Mouse (Mus musculus) limb, embryonic 15.5 days (tissue): Measurements from ENCODE around the gene Tnfrsf25. TPM values are rescaled to one million over a fixed set of nuclear protein-coding genes. Genes with fewer than 3 reads are reported as not detected.

Source experiments
- ATAC-seq: fragments of 200-750 bp; cut with Nextera tagmentation; 2 replicates; pipeline ENCODE4 v1.8.0; 2017; ENCODE audit warnings: low read depth, moderate TSS enrichment; ENCODE audit not compliant: insufficient number of reproducible peaks, low FRiP score, low TSS enrichment
- H3K27ac ChIP-seq: fragments of 300-500 bp; sonication (generic); 2 replicates; pipeline ENCODE4 v1.5.1; 2015; ENCODE audit warnings: moderate library complexity, mild to moderate bottlenecking, inconsistent platforms
- H3K27me3 ChIP-seq: fragments of 300-500 bp; sonication (generic); 2 replicates; pipeline ENCODE4 v1.6.1; 2015; ENCODE audit warnings: inconsistent platforms
- H3K36me3 ChIP-seq: fragments of 300-500 bp; sonication (generic); 2 replicates; pipeline ENCODE4 v1.6.1; 2015; ENCODE audit warnings: inconsistent platforms
- H3K4me1 ChIP-seq: fragments of 300-500 bp; sonication (generic); 2 replicates; pipeline ENCODE4 v1.6.1; 2015; ENCODE audit warnings: inconsistent platforms
- H3K4me2 ChIP-seq: fragments of 300-500 bp; sonication (generic); 2 replicates; pipeline ENCODE4 v1.6.1; 2015; ENCODE audit warnings: mild to moderate bottlenecking, inconsistent platforms
- H3K4me3 ChIP-seq: fragments of 300-500 bp; sonication (generic); 2 replicates; pipeline ENCODE4 v1.5.1; 2015; ENCODE audit warnings: mild to moderate bottlenecking, inconsistent platforms
- H3K9ac ChIP-seq: fragments of 300-500 bp; sonication (generic); 2 replicates; pipeline ENCODE4 v1.6.1; 2015; ENCODE audit warnings: inconsistent platforms
- H3K9me3 ChIP-seq: fragments of 300-500 bp; sonication (generic); 2 replicates; pipeline ENCODE4 v1.6.1; 2016; ENCODE audit warnings: inconsistent platforms
- WGBS: fragments of 180-500 bp; shearing (Covaris S2); methylation state at CpG from one replicate; pipeline ENCODE4 v1.1.7; 2015; 5-methylcytosine and 5-hydroxymethylcytosine counted together
- polyA plus RNA-seq: library from polyadenylated mRNA; unstranded; fragments of >200 nt; fragmentation: Nextera tagmentation; extraction: Ambion mirVana; gene quantifications from 2 replicates; pipeline ENCODE4 v1.2.1, GENCODE M21; 2015

The Tnfrsf25 gene
- polyA plus RNA-seq, 1 experiment from 2014 or later, result 1.2 TPM

GRCm38 (mm10) chr4:152126026-152126920 lies 10.5 kb downstream of the Tnfrsf25 start:
- Histone ChIP-seq H3K9ac (no peak overlapping the region), H3K9me3 (no peaks in the 10 kb centered on the region), H3K36me3 (no peaks in the 10 kb centered on the region), H3K27ac (no peak overlapping the region), H3K4me1 (peaks cover 35% of the 10 kb centered on the region), H3K4me3 (peak overlapping the region; percentile 27), H3K4me2 (peak overlapping the region; percentile 44), H3K27me3 (peaks cover 100% of the 10 kb centered on the region)
- 9% methylated on average over 65 of the region's 65 CpGs for WGBS
- no peak for ATAC-seq

- 84% methylated on average over 11 of the region's 11 CpGs for WGBS
- H3K9me3 ChIP-seq, result no peaks in the 10 kb centered on the region
Measured at GRCm38 (mm10) chr4:152127884-152128283, 12.2 kb downstream of the Tnfrsf25 start.

GRCm38 (mm10) chr4:152128784-152129183 lies 13.1 kb downstream of the Tnfrsf25 start:
- H3K4me1 ChIP-seq, result peaks cover 48% of the 10 kb centered on the region
- whole genome bisulfite sequencing, result 61% methylated on average over 5 of the region's 5 CpGs

More at GRCm38 (mm10) chr4:152127884-152128283, 12.2 kb downstream of the Tnfrsf25 start:
- Histone ChIP-seq H3K4me3 (no peak overlapping the region), H3K36me3 (no peaks in the 10 kb centered on the region), H3K4me1 (peaks cover 48% of the 10 kb centered on the region), H3K9ac (no peak overlapping the region), H3K27ac (no peak overlapping the region), H3K27me3 (peaks cover 100% of the 10 kb centered on the region), H3K4me2 (no peak overlapping the region)
- ATAC-seq, result no peak

GRCm38 (mm10) chr4:152129395-152129930 lies 13.7 kb downstream of the Tnfrsf25 start:
- 32% methylated on average over 13 of the region's 13 CpGs for whole genome bisulfite sequencing
- no peak overlapping the region for H3K4me2 ChIP-seq
- no peaks in the 10 kb centered on the region for H3K9me3 ChIP-seq
- no peaks in the 10 kb centered on the region for H3K36me3 ChIP-seq
- H3K4me1 ChIP-seq, result peaks cover 48% of the 10 kb centered on the region
- H3K27me3 ChIP-seq, result peaks cover 100% of the 10 kb centered on the region
- no peak overlapping the region for H3K4me3 ChIP-seq
- H3K9ac ChIP-seq, result no peak overlapping the region
- no peak for ATAC-seq
- H3K27ac ChIP-seq, result no peak overlapping the region

More at GRCm38 (mm10) chr4:152128784-152129183, 13.1 kb downstream of the Tnfrsf25 start:
- H3K4me3 ChIP-seq, result no peak overlapping the region
- no peaks in the 10 kb centered on the region for H3K9me3 ChIP-seq
- H3K27ac ChIP-seq, result no peak overlapping the region
- no peak overlapping the region for H3K4me2 ChIP-seq
- no peak for ATAC-seq
- peaks cover 100% of the 10 kb centered on the region for H3K27me3 ChIP-seq
- no peak overlapping the region for H3K9ac ChIP-seq
- H3K36me3 ChIP-seq, result no peaks in the 10 kb centered on the region

GRCm38 (mm10) chr4:152130771-152131653 lies 15.3 kb downstream of the Tnfrsf25 start:
- Histone ChIP-seq H3K4me3 (peak overlapping the region; percentile 47), H3K4me1 (peaks cover 32% of the 10 kb centered on the region), H3K9ac (peak overlapping the region; percentile 40; the same call in 1 of the 2 replicates), H3K9me3 (no peaks in the 10 kb centered on the region), H3K27me3 (peaks cover 94% of the 10 kb centered on the region), H3K36me3 (no peaks in the 10 kb centered on the region), H3K27ac (no peak overlapping the region), H3K4me2 (peak overlapping the region; percentile 93)
- peak; percentile 19 for ATAC-seq
- WGBS, result under 1% methylated on average over 72 of the region's 85 CpGs

GRCm38 (mm10) chr4:152131809-152132771 lies 16.4 kb downstream of the Tnfrsf25 start:
- H3K27me3 ChIP-seq, result peaks cover 92% of the 10 kb centered on the region
- peak overlapping the region; percentile 93 for H3K4me2 ChIP-seq
- no peak for ATAC-seq
- H3K9ac ChIP-seq, result no peak overlapping the region
- peak overlapping the region; percentile 47 for H3K4me3 ChIP-seq
- peaks cover 25% of the 10 kb centered on the region for H3K4me1 ChIP-seq
- H3K36me3 ChIP-seq, result no peaks in the 10 kb centered on the region
- H3K27ac ChIP-seq, result no peak overlapping the region
- WGBS, result 7% methylated on average over 50 of the region's 50 CpGs
- H3K9me3 ChIP-seq, result no peaks in the 10 kb centered on the region

- no peak overlapping the region for H3K9ac ChIP-seq
- H3K36me3 ChIP-seq, result no peaks in the 10 kb centered on the region
- no peak for ATAC-seq
- no peak overlapping the region for H3K4me2 ChIP-seq
- H3K27ac ChIP-seq, result no peak overlapping the region
- peaks cover 89% of the 10 kb centered on the region for H3K27me3 ChIP-seq
- H3K9me3 ChIP-seq, result no peaks in the 10 kb centered on the region
- 33% methylated on average over 10 of the region's 10 CpGs for WGBS
- no peak overlapping the region; the same call in 1 of the 2 replicates for H3K4me3 ChIP-seq
- H3K4me1 ChIP-seq, result peaks cover 25% of the 10 kb centered on the region
Measured at GRCm38 (mm10) chr4:152132772-152133169, 17.0 kb downstream of the Tnfrsf25 start.

GRCm38 (mm10) chr4:152133213-152133612 lies 17.5 kb downstream of the Tnfrsf25 start:
- H3K4me2 ChIP-seq, result no peak overlapping the region
- H3K4me1 ChIP-seq, result peaks cover 25% of the 10 kb centered on the region
- no peak overlapping the region for H3K9ac ChIP-seq
- no peak overlapping the region for H3K27ac ChIP-seq
- H3K27me3 ChIP-seq, result peaks cover 84% of the 10 kb centered on the region
- no peak overlapping the region; the same call in 1 of the 2 replicates for H3K4me3 ChIP-seq
- ATAC-seq, result no peak
- WGBS, result 50% methylated on average over 5 of the region's 5 CpGs
- H3K36me3 ChIP-seq, result no peaks in the 10 kb centered on the region
- H3K9me3 ChIP-seq, result no peaks in the 10 kb centered on the region

- Histone ChIP-seq H3K27ac (no peak overlapping the region), H3K9me3 (no peaks in the 10 kb centered on the region), H3K4me3 (no peak overlapping the region), H3K36me3 (no peaks in the 10 kb centered on the region), H3K4me1 (peaks cover 34% of the 10 kb centered on the region), H3K9ac (no peak overlapping the region), H3K4me2 (no peak overlapping the region), H3K27me3 (peaks cover 75% of the 10 kb centered on the region)
- no peak for ATAC-seq
Measured at GRCm38 (mm10) chr4:152134507-152134906, 18.8 kb downstream of the Tnfrsf25 start.

GRCm38 (mm10) chr4:152135363-152135762 lies 19.6 kb downstream of the Tnfrsf25 start:
- WGBS, result 80% methylated on average over 12 of the region's 12 CpGs
- H3K4me1 ChIP-seq, result peaks cover 32% of the 10 kb centered on the region
- H3K27ac ChIP-seq, result no peak overlapping the region
- no peak overlapping the region for H3K4me2 ChIP-seq
- no peak overlapping the region for H3K9ac ChIP-seq
- no peak overlapping the region for H3K4me3 ChIP-seq
- peaks cover 72% of the 10 kb centered on the region for H3K27me3 ChIP-seq
- no peaks in the 10 kb centered on the region for H3K36me3 ChIP-seq
- H3K9me3 ChIP-seq, result no peaks in the 10 kb centered on the region
- no peak for ATAC-seq
